Mouse (Mus musculus) adrenal gland, postnatal 10 days (tissue): ENCODE results near the gene 4931406P16Rik. TPM values are rescaled to one million over a fixed set of nuclear protein-coding genes. Genes with fewer than 3 reads are reported as not detected.
A peak's percentile ranks its signal among the peaks of the same experiment; 100 is the strongest.
"Not testable (repeated sequence)": the region's sequence is repeated elsewhere in the genome, so short reads cannot be mapped to it uniquely, and the experiment has no call there.

Source experiments
- DNase-seq: peaks from one replicate; pipeline ENCODE4 v3.0.0; 2021; ENCODE audit warnings: mixed read lengths
- total RNA-seq, 2 experiments: library from RNA; stranded (reverse); gene quantifications; 2 replicates each; pipeline ENCODE4 v1.2.3; 2021

The 4931406P16Rik gene
- total RNA-seq, 2 experiments from 2014 or later: 89.4 to 114 TPM

DNA sequence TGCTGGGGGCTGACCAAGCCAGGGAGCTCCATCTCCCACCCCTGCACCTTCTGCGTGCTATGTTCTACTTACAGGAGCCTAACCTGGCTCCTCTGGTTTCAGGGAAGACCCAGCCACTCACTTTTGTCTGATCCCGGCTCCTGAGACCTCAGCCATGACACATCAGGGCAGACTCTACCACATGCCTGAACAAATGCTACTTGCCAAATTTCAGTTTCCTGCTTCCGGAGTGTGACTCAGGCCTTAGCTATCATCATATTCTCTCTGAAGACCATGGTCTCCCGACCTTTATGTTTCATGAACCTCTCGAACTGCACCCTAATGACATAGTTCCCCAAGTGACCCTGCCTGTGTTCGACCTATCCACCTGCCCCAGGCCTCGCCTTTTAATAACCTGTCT is 100.1 kb downstream of the 4931406P16Rik start:
- no peak for DNase-seq

DNA sequence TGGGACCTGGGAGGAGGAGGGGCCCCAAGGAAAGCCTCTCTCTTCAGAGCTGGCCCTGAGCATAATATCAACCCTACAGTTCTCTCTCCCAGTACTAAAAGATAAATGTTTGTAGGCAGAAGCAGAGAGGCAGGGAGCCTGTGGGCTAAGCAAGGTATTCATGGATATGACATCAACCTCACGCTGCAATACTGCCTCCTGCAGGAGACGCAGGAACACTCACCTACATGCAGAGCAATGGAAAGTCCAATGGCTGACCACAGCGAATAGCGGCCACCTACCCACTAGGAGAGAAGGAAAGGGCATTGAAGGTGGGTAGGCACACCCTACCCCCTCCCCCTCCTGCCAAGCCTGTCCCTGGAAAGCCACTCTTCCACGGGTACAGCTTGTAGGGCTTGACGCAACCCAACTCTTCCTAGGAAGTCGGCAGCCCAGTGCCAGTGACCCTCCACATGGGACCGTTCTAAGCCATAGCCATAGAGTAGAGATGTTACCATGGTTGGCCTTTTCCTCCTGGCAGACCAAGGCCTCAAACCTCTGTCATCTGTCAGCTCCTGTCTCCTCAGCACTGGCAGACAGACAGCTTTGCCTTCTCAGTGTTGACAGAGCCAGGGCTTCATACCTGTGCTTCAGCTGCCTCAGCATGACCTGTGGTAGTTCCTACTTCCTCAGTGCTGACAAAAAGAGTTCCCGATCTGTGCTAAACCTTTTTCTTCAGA is 105.2 kb downstream of the 4931406P16Rik start:
- no peak for DNase-seq

DNA sequence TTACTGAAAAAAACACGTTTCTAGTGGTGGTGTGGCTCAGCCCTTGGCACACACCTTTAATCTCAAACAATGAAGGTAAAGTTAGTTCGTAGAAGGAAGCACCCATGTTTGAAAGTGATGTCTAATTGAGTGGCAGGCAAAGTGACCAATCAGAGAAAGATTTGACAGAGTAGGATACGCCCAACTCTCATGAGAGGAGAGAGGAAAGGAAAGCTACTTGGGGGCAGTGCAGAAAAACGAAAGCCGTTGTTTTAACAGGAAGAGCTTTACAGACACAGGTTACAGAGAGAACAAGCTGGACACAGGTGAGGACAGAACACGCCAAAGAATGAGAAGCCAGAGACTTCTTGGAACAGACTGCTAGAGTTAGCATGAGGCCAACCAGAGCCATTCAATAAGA is 107.0 kb downstream of the 4931406P16Rik start:
- no peak for DNase-seq

- DNase-seq: not testable (repeated sequence)
Measured at GRCm38 (mm10) chr7:34202147-34202546, 111.2 kb downstream of the 4931406P16Rik start.

GRCm38 (mm10) chr7:34200829-34201228 is 112.5 kb downstream of the 4931406P16Rik start:
- no peak for DNase-seq

GRCm38 (mm10) chr7:34198346-34198745 is 115.0 kb downstream of the 4931406P16Rik start:
- DNase-seq: peak; percentile 53

GRCm38 (mm10) chr7:34196132-34197128 is 116.9 kb downstream of the 4931406P16Rik start, which contains the start of gene Pdcd2l:
Gene Pdcd2l, minus strand, starts transcription at chr7:34196661.
- DNase-seq: peak; percentile 96

- DNase-seq: no peak
Measured at GRCm38 (mm10) chr7:34195632-34196031, 117.7 kb downstream of the 4931406P16Rik start.

GRCm38 (mm10) chr7:34192825-34193224 is 120.5 kb downstream of the 4931406P16Rik start:
- no peak for DNase-seq

DNA sequence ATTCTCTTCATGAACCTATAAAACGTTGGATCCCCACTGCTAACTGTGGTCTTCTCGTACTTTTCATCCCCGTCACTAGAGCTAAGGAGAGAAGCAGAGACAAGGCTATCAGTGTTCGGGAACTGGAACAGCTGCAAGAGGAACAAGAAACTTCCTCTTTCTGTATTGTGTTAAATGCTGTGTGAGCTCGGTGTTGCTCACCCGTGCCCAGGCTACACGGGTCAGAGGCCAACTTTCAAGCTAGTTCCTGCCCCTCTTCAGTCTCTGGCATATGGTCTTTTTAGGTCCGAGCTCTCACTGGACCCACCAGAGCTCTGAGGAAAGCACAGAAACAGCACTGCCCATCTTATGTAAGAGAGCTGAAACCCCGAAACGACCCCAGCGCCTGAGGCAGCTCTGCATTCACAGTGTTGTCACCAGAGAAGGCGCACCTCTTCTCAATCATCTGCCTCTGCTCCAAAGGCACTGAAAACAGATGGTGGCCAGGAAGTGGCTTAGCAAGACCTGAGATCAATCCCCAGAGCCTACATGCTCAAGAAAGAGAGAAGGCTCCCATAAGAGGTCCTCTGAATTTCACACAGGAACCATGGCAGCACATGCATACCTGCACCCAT is 123.9 kb downstream of the 4931406P16Rik start:
- DNase-seq: no peak

Other genes starting within 250 kb of the 4931406P16Rik start
- not detected for gene Scgb1b30, start 218.1 kb downstream of the 4931406P16Rik start, total RNA-seq
- 10 to 100 TPM; 25.3 to 30.2 TPM for gene Wtip, start 180.3 kb downstream of the 4931406P16Rik start, total RNA-seq
- gene Uba2, start 144.0 kb downstream of the 4931406P16Rik start, total RNA-seq: 10 to 100 TPM; 77.6 to 77.7 TPM
- gene Pdcd2l, start 116.9 kb downstream of the 4931406P16Rik start, total RNA-seq: 10 to 100 TPM; 23.2 TPM
- gene Gpi1, start 83.2 kb downstream of the 4931406P16Rik start, total RNA-seq: 100 to 1,000 TPM; 373 to 446 TPM
- gene Gm6096, start 62.5 kb downstream of the 4931406P16Rik start, total RNA-seq: not detected
- 100 to 1,000 TPM; 108 to 110 TPM for gene Lsm14a, start 79.8 kb upstream of the 4931406P16Rik start, total RNA-seq